Mouse (Mus musculus): ENCODE measurements around the gene Cdh1.

DNA sequence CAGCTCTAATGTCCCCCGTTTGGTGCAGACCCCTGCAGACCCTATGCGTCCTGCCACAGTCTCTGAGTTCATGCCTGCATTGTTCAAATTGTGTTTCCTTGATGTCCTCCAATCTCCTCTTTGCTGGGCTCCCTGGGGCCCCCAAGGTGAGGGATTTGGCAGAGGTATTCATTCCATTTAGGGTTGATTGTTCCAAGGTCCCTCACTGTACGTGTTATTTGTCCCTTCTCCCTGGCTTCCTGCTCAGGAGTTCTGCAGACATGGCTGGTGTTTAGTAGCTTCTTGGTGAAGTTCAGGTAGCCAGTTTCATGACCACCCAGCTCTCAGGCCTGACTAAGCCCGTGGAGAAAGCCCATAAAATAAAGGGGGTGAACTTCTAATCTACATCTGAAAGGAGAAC, 13.5 kb downstream of the Cdh1 start:
- no peak for TF ChIP-seq POLR2A (IDR thresholded peaks at IDR 0.05; ENCODE audit: insufficient read depth, low read depth, low read length)
- no peak for TF ChIP-seq CTCF (IDR thresholded peaks at IDR 0.05; ENCODE audit: insufficient read depth, low read depth, low read length)
